Mouse (Mus musculus) retina, adult 2 months (tissue): Measurements from ENCODE around the gene Gm17617.
"Not testable (repeated sequence)": the region's sequence is repeated elsewhere in the genome, so short reads cannot be mapped to it uniquely, and the experiment has no call there.

Experiments used
- DNase-seq: peaks from one replicate; pipeline ENCODE4 v3.0.0-alpha.2; 2012; ENCODE audit warnings: low read depth, low spot score

Gene Gm17617

DNA sequence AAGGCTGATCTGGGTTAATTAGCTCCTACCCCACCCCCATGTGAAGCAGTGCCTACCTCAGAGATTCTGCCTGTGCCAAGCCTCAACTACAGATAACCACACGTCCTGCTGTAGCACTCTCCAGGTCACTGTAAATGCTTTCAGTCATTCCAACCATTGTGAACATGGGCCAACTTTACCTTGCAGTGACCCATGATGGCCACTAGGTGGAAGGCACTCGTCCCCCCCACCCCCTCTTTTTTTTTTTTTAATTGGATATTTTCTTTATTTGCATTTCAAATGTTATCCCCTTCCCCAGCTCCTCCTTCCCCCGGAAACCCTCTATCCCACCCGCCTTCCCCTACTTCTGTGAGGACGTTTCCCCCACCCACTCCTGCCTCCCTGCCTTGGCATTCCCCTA, 2.0 kb upstream of the Gm17617 start:
- no peak for DNase-seq

DNA sequence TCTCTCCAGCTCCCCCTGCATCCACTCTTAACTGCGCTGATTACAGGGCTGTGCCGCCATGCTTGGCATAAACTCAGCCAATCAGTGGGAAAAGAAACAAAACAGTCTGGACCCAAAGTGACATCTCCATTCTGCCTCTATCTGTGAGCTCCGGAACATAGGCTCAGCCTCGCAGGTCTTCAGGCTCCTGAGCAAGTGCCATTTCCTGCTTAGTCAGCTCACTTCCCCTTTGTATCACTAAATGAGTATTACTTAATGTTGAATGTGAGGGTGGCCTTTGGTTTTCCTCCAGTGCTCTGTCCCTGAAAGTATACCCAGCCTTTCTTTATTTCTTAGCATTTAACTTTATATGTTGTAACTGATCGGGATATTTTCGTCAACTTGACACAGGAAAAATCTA, 8.4 kb downstream of the Gm17617 start:
- no peak for DNase-seq

DNA sequence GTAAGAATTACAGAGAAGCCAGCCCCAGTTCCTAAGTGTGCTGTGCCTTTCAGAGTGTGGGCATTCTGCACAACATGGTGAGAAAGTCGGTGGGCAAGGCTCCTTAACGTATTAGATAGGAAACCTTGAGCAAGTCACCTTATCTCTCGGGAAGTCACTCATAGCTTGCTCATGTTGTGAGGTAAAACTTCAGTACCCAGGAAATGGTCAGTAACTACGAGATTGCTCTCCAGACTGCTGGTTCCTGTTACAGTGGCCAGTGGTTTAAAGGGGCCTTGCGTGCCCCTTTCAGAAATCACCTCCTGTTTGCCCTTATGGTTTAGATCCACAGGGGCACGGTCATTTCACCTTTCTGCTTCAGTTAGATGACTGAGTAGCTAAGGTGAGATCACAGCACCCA, 19.0 kb downstream of the Gm17617 start:
- DNase-seq, result no peak

DNA sequence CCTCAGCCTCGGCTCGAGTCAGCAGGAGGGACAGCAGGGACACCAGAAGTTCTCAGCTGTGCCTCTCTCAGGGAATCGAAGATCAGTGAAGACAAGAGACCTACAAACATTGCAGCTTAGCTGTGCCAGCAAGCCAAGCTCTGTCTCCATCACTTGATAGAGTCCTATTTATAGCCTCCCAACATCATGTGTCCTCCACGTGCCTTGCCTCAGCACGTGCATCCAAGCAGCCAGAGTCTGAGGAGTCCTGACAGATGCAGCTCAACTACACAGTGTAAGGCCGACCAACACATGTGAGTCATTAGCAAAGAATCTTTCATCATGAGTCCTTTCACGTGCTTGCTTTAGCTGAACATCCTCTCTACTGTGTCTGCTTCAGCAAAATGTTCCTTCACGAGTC, 25.7 kb downstream of the Gm17617 start:
- no peak for DNase-seq

DNA sequence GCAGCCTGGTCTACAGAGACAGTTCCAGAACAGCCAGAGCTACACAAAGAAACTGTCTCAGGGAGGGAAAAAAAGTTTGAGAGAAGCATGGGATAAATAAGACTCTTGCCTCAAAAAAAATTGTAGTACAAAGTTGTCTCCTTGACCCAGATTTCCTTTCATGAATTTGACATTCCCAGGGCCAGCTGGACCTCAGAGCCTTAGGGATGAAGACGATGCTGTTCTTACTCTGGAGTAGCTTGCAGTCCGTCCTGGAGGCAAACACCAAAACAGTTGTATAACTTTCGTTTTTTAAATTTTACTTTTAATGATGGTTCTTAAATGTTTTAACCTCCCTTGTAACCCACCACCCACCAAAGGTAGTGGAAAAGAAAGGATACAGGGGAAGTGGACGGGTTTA, 26.2 kb downstream of the Gm17617 start:
- no peak for DNase-seq

DNA sequence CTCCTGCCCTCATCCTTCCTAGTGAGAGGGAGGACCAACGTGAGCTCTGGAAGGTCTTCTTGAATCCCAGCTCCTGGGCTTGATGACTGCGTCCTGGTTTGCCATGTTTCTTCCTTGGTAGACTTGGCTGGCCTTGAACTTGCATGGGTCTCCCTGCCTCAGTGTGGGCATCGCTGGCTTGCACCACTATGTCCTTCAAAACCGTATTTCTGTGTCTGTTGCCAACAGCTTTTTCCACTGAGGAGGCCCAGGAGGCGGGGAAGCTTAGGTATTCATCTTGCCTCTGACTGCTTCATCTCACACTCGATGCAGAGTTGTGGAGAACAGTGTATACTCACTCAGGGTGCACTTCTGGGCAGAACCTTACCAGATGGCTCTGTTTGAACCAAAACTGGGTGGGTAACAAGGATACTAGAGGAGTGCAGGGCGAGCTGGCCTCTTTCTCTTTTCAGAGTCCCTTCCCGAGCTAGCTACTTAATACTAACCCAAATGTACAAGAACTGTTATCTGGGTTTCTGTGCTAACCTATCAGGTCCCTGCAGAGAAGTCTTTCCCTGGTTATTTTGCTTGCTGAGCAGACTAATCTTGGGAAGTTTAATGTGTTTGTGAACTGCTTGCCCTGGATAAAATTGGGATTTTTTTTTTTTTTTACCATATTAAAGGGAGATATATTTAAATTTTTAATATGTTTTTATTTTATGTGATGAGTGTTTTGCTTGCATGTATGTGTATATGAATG, 27.2 kb downstream of the Gm17617 start:
- no peak for DNase-seq

DNA sequence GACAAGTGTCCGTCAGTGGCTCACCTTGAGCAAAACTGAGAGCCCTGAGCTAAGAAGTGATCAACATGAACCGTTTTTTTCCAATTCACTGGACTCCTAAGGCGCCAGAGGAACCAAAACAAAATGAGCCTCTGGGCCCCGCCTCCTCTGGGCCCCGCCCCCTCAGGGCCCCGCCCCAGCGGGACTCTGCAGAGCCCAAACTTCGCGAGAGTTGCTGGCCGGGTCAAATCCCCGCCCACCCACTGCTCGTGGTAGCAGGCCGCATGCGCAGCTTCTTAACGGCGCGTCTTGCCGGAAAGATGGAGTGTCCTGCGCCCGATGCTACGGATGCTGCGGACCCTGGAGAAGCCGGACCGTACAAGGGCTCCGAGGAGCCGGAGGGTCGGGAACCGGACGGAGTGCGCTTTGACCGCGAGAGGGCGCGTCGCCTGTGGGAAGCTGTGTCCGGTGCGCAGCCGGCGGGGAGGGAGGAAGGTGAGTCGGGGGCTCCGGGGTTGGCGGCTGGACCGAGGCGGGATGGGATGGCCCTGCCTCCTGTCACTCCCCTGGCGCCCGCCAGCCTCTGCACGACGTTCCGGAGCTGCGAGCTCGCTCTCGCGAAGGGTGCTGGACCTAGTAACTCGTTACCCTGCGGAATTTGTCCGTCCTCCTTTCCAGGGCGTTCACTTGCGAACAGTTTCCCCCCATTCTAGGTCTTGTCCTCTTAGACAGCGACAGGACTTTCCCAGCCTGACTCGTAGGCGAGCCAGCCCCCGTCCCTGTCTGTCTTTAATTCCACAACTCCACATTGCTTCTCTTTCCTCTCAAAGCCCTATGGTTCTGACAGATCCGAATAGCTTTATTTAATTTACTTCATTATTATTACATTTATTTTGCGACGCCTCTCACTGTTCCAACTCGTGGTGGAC, 28.0 kb downstream of the Gm17617 start, which contains the start of gene Zfp346:
Gene Zfp346 (plus strand): TSS at position 267 of the 908 bp plus-strand sequence.
- DNase-seq, result peak; percentile 88

DNA sequence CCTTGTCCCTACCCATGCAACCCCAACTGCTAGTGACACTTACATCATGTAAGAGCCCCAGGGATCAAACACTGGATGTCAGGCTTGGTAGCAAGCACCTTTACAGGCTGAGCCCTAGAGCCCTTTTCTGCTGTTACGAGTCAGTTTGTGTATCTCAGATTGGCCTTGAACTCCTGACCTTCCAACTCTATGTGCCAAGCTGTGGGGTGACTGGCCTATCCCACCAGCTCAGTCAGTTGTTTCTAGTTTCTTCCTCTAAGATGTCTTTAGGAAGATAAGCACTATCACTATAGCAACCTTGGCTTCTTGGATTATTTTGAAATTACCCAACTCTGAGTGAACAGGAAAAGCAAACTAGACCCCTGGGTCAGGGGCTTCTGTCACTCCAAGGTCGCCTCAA, 30.0 kb downstream of the Gm17617 start:
- no peak for DNase-seq

DNA sequence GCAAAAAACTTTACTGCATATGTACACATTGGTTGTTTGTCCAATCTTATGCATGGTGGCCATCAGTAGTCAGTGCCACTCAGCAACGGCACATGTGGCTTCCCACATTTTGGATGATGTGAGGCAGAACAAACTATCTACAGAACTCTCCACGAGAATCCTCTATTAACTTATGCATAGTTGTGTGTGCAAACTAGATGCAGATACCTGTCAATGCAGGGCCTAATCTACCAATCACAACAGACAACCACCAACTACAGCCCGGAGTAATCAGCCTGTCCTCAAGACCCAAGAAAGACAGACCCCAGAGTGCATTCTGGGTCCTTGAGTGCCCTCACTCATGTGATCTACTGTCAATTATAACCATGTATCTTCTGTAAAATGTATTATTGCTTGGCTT, 31.0 kb downstream of the Gm17617 start:
- DNase-seq, result no peak

DNA sequence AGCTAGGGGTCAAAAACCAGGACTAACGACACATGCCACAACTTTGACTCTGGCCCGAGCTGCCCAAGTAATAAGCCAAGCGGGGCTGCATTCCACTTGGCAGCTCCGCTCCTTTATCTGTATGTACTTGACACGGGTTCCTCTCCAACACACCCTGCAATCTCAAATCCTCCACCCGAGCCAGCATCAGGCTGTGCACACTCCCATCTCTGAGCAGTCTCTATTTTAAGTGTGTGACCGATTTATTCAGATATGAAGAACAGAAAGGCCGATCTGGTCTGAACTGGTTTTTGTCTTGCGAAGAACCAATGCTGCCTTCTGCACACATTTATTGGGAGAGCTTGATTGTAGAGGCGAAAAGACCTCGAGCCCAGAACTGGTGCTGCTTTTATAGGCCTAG, 31.7 kb downstream of the Gm17617 start:
- no peak for DNase-seq

DNA sequence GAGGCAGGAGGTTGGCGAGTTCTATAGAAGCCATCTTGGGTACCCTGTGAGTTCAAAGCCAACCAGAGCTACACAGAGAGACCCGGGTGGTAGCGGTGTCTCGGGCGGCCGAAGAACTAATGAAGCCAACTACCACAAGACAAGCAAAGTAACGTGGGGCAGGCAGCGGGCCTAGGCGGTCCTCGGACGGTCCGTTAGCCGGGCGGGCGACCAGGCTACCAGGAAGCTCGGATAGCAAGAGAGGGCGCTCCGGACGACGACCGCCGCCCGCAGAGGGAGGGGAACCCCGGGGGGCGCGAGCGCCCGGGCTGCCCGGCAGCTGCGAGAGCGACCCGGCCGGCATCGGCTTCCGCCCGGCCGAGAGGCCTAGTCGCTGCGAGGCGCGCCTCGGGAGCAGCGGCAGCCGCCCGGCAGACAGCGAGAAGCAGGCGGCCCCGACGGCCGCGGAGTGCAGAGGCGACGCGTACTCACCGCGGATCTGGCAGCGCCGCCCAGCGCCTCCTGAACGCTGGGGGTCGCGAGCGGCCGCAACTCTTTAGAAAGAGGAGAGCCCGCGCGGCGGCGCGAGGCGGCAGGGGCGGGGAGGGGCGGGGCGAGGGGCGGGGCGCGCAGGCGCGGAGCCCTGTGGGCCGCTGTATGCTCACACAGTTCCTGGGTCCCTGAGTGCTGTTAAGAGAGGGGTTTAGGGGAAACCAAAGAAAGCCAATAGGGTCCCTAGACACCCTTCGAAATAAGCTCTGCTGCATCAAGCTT, 33.4 kb downstream of the Gm17617 start, which contains the start of gene Uimc1:
Gene Uimc1 (minus strand): TSS at position 575 of the 753 bp plus-strand sequence.
- DNase-seq, result peak; percentile 68

DNA sequence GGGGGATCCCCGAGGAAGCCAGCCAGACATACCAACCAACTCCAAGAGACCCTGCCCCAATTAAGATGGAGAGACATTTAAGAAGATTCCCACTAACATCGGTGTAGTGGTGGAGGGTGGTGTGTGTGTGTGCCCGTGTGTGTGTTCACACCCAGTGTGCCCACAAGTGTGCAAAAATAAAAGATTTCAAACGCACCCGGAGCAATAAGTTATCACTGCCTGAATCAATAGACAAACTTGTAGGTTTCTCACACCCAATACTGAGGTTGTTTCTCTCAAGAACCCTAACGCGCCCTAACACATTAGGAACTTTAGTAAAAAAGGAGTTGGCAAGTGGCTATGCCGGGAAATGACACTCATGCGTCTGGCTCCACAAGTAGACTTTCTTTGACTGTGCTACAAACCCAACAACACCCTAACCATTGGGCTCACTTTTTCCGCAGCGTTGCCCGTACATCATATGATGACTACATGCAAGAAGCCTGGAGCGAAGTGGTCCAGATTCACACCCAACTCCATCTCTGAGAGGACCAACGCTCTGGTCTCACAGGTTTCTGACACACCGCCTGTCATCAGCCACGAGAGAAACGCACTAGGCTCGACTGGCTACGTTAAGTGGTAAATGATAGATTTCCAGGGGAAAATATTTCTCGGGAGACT, 34.2 kb downstream of the Gm17617 start:
- peak; percentile 3 for DNase-seq

DNA sequence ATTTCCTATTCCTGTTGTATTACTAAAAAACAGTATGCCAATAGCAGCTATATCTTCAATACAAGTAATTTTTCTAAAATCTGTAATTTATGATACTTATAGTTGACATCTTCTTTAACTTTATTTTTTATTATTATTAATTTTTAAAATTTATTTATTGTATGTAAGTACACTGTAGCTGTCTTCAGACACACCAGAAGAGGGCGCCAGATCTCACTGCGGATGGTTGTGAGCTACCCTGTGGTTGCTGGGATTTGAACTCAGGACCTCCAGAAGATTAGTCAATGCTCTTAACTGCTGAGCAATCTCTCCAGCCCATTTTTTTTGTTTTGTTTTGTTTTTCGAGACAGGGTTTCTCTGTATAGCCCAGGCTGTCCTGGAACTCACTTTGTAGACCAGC, 35.5 kb downstream of the Gm17617 start:
- DNase-seq, result not testable (repeated sequence)

DNA sequence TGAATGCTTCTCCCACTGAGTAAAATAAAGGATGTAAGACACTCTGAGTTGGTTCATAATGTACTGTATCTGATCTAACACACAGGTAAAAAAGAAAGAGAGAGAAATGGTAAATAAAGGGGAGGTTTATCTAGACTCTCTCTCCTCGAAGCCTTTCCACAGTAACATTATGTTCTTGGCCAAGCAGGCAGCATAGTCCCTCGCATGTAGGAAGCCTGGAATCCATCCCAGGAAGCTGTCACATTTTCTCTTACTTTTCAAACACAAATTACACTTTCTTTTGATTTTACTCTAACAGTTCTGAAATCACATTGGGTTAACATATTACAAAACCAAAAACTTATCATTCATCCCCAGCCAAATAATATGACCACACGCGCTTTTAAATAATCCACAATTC, 40.8 kb downstream of the Gm17617 start:
- DNase-seq, result no peak
